Mouse (Mus musculus) layer of hippocampus, postnatal 10 days (tissue): ENCODE results near the gene Epb41l1. TPM values are rescaled to one million over a fixed set of nuclear protein-coding genes. Genes with fewer than 3 reads are reported as not detected.

ENCODE experiments used
- DNase-seq, 2 experiments: peaks; one replicate each; pipeline ENCODE4 v3.0.0; 2021; ENCODE audit warnings: low spot score in 2 of 2
- total RNA-seq, 2 experiments: library from RNA; stranded (reverse); gene quantifications; 2 replicates each; pipeline ENCODE4 v1.2.3; 2021

The Epb41l1 gene
- total RNA-seq, 2 experiments from 2014 or later: 268 to 270 TPM

DNA sequence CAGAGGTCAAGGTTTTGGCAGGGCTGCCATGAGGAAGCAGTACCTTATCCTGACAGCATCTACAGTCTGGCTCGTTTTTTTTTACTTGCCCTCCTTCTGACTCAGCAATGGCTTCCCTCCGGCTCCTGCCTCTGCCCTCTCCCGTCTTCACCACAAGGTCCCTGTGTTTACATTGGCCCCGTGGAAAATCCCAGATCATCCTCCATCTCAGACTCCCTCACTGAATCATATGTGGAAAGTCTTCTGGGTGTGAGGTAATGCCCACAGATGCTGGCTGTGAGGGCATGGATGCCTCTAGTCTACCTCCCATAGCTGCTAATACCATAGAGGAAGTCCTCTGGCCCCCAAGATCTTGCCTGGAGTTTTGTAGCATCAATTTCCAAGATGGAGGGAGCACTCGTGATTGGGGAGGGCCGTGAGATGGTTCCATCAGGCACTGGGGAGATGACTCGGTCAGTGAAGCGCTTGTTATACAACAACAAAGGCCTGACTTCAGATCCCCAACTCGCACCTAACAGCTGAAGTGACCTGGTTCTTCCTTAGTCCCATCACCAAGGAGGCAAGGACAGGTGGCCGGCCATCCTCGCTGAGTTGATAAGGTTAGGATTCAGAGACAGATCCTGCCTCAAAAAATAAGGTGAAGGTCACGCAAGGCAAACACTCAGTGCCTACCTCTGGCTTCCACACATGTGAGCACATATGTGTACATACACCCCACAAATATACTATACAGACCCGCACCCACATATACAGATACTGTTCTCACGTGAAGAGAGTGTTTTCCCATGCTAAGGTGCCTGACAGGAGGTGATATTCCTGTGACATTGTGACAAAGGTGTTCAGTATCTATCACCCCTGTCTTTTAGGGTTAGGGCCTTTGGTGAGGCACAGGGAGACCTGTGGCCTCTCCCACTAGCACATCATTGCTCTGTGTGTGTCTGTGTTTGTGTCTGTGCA is 36.0 kb downstream of the Epb41l1 start:
- no peak for DNase-seq

DNA sequence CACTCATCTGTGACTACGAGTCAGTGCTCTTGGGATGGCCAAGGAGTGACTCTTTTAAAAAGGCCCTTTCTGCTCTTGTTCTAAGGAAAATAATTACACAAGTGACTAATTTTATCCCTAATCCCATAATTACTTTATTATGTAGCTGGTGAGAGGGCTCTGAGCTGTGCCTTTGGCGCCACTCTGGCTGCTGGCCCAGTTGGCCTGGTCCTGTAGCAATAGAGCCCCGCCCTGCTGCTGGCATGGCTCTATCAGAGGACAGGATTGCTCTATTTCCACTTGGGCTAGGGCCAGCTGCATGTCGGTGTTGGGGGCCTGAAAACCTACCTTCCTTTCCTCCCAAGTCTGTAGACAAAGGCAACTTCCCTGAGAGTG is 36.6 kb downstream of the Epb41l1 start:
- DNase-seq: peak in 1 of 2 experiments; percentile 44

- peak; percentile 66 to 80 for DNase-seq
Observed at GRCm38 (mm10) chr2:156460470-156460869, 39.8 kb downstream of the Epb41l1 start.

GRCm38 (mm10) chr2:156462154-156463029 is 41.7 kb downstream of the Epb41l1 start:
- DNase-seq: peak in 1 of 2 experiments; percentile 29

- DNase-seq: peak in 1 of 2 experiments; percentile 55
Observed at GRCm38 (mm10) chr2:156464416-156464815, 43.7 kb downstream of the Epb41l1 start.

- DNase-seq: peak in 1 of 2 experiments; percentile 50
Observed at GRCm38 (mm10) chr2:156467538-156467937, 46.8 kb downstream of the Epb41l1 start.

DNA sequence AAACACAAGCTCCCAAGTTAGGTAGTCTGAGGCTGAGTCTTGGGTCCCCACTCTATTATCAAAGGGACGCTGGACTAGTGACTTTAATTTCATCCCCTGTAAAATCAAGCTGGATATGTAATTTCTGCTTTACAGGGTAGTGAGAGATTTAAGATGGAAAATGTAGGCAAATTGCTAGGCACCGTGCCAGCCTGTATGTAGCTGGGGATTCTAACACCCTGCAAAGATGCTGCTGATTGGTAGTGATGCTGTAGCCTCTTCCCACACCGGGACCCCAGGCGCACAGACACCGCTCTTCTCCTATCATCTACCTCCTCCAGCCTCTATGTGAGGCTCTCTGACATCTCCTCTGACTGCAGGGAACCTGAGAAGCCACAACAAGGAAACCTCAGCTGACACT is 48.2 kb downstream of the Epb41l1 start:
- no peak for DNase-seq

- no peak for DNase-seq
Observed at GRCm38 (mm10) chr2:156469508-156469907, 48.8 kb downstream of the Epb41l1 start.

GRCm38 (mm10) chr2:156470938-156471337 is 50.2 kb downstream of the Epb41l1 start:
- DNase-seq: peak in 1 of 2 experiments; percentile 43

- no peak for DNase-seq
Observed at GRCm38 (mm10) chr2:156472336-156472735, 51.6 kb downstream of the Epb41l1 start.

- DNase-seq: no peak
Observed at GRCm38 (mm10) chr2:156473696-156474095, 53.0 kb downstream of the Epb41l1 start.

DNA sequence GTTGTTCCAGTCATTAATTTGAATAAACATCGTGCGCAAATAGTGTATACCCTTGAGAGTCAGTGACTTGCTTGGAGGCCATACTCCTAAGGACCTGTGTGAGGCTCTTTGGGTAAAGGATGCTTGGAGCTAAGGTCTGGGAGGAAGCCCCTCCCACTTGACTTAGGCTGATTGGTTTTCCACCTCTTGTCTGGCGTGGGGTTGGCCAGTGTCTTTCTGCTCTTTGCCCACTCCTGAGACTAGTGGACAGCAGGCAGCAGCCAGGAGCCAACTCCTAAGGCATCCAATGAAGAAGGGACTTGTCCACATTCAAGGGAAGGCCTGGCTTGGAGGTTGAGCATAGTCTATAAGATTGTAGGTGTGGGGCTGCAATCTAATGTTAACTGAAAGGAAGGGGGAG is 53.4 kb downstream of the Epb41l1 start:
- no peak for DNase-seq

- DNase-seq: no peak
Observed at GRCm38 (mm10) chr2:156474891-156475284, 54.2 kb downstream of the Epb41l1 start.

GRCm38 (mm10) chr2:156475285-156476110 is 54.8 kb downstream of the Epb41l1 start:
- DNase-seq: peak; percentile 65 to 76

DNA sequence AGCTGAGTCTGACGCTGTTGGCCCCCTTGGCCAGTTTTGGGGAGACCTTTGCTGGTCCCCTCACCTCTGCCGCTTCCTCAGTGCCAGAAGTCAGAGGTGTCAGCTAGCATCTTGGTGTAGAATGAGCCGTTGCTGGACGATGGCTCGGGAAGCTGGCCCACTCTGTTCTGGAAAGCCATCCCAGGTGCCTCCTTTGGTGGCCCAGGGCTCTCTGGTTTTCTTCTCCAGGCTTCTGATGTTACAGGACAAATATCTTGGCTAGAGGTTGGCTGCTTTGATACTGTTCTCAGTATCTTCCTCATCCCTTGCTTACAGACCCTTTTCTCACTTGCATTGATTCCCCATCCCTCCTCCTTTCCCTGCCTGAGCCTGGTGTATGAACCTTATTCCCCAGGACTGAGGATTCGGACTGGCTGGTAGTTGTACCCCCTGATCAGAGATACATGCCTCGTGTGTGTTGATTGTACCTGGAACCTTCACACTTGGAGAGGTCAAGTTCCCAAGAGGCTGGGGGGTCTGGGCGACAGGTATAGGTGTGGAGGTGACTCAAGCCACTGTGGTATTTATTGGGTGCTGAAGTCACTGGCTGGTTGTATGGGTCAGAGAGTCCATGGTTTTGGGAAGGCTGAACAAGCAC is 55.5 kb downstream of the Epb41l1 start:
- DNase-seq: no peak

GRCm38 (mm10) chr2:156476748-156477151 is 56.0 kb downstream of the Epb41l1 start:
- peak in 1 of 2 experiments; percentile 49 for DNase-seq

DNA sequence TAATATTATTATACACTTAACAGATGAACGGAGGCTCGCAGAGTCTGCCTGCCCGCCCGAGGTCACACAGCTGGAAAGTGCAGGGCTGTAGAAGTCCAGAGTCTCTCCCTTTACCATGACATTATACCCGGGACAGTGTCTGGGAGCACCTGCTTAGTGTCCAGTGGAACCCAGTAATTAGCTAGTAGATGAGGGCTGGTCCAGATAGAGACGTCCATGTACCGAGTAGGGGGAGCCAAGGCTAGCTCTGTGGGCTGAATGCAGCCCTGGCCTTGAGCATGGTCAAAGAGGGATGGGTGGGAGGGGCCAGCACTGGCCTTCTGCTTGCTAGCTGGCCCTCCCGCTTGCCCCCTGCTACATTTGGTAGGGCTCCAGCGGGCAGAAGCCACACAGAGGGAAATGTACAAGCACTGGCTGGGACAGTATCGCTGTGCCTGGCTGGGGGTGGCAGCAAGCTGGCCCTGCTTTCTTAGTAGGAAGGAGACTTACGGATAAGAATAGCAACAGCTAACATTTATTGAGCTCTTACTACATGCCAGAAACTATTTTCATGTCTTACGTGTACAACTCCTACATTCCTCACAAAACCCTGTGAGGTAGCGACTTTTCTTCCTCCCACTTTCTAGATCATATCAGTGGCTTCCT is 57.5 kb downstream of the Epb41l1 start:
- no peak for DNase-seq

DNA sequence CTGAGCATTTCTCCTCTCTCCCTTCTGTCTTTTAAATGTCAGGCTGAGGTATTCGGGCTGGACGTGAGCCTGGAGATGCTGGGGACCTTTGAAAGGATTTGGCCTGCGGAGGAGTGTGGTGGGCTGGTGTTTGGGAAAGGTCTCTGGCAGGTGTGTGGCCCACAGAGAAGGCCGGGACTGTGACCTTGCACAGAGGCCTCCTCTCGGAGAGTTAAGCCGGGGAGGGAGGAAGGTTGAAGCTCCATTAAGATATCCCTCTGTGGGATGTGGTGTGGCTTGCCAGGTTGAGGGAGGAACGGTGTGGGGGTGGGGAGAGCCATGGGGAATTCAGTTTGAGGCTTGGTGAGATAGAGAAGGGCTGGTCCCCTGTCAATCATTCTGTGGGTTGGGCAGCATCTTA is 59.1 kb downstream of the Epb41l1 start:
- DNase-seq: no peak

- DNase-seq: no peak
Observed at GRCm38 (mm10) chr2:156480267-156480666, 59.6 kb downstream of the Epb41l1 start.

DNA sequence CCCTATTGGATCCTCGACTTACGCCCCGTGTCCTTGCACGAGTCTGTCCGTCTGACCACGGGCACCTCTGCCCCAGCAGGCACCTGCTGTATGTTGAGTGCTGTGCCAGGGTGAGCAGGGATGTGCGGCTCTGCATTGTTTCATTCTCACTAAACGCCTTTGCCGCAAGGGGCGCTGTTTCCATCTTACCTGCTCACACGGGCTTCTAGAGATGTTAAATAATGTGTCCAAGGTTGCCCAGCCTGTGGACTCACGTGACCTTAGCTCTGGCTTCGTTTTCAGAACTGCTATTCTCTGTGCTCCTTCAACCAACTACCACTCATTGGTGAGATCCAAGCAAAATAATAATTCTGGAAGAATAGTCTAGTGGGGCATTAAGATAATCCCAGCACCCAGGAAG is 61.6 kb downstream of the Epb41l1 start:
- DNase-seq: peak; percentile 64 to 69
